Mouse (Mus musculus) left cerebral cortex, adult 9 months (tissue): ENCODE results near the gene Med16.

ENCODE experiments used
- DNase-seq, 2 experiments: peaks; one replicate each; pipeline ENCODE4 v3.0.0; 2022; ENCODE audit warnings: low spot score in 2 of 2

Med16 gene

GRCm38 (mm10) chr10:79933145-79933679 is 24.5 kb upstream of the Med16 start:
- DNase-seq, result no peak

DNA sequence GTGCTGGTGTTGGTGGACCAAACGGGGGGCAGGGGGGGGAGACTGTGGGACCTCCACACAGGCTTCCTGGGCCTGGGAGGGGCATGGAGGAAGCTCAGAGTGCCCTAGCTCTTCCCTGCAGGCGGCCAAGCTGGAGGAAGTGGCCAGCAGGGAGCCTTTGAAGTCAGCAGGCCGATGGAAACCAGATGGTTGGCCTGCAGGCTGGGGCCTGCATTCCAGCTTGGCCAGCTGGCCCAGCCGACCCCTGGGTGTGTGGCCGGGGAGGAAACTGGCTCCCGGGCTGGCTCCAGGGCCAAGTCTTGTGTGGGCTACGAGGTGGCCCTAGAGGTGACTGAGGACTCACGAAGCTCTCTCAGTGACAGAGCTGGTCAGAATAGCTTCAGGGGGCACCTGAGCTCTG is 24.0 kb upstream of the Med16 start:
- DNase-seq, result no peak

DNA sequence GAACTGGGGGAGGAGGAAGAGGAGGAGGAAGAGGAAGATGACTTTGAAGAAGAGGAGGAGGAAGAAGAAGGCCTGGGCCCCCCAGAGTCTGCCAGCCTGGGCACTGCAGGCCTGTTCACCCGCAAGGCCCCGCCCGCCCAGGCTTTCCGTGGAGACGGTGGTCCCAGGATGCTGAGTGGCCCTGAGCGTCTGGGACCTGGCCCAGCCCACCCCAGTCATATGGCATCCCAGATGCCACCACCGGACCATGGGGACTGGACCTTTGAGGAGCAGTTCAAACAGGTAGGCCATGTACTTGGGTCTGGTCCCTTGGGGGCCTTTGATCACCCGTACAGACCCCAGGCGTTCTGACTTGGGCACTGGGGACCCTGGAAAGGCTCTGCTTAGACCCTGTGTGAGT is 23.1 kb upstream of the Med16 start:
- no peak for DNase-seq

- no peak for DNase-seq
Measured at GRCm38 (mm10) chr10:79930826-79931186, 22.1 kb upstream of the Med16 start.

GRCm38 (mm10) chr10:79929967-79930825 is 21.5 kb upstream of the Med16 start:
- no peak for DNase-seq

- DNase-seq, result no peak
Measured at GRCm38 (mm10) chr10:79928907-79929701, 20.4 kb upstream of the Med16 start.

- DNase-seq, result no peak
Measured at GRCm38 (mm10) chr10:79928030-79928694, 19.4 kb upstream of the Med16 start.

DNA sequence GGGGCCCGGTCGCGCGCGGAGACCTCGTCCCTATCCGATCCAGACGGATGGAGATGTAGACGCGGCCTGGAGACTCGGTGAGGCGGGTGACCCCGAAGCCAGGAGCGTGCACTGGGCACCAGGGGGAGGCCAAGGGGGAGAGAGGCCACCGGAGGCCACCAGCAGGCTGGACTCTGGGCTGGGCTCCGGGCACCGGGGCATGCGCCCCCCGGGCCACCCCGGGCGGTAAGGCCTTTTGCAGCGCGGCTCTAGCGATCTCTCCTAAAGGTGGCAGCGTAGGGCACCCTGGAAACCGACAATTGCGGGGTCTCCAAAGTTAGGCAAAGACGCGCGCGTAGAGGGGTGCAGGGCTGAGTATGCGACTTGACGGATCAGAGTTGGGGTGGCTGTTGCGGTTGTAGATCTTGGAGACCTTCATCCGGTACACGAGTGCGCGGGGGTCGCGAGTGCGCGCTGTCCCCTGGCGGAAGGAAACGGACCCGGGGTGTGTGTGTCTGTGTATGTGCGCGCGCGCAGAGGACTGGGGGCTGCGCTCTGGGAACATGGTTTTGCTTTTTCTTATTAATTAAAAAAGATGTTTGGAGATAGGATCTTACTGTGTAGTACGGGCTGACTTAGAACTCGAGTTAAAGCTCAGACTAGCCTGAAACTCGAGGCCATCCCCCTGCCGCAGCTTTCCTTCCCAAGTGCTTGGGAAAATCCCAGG is 18.8 kb upstream of the Med16 start:
- DNase-seq, result no peak

DNA sequence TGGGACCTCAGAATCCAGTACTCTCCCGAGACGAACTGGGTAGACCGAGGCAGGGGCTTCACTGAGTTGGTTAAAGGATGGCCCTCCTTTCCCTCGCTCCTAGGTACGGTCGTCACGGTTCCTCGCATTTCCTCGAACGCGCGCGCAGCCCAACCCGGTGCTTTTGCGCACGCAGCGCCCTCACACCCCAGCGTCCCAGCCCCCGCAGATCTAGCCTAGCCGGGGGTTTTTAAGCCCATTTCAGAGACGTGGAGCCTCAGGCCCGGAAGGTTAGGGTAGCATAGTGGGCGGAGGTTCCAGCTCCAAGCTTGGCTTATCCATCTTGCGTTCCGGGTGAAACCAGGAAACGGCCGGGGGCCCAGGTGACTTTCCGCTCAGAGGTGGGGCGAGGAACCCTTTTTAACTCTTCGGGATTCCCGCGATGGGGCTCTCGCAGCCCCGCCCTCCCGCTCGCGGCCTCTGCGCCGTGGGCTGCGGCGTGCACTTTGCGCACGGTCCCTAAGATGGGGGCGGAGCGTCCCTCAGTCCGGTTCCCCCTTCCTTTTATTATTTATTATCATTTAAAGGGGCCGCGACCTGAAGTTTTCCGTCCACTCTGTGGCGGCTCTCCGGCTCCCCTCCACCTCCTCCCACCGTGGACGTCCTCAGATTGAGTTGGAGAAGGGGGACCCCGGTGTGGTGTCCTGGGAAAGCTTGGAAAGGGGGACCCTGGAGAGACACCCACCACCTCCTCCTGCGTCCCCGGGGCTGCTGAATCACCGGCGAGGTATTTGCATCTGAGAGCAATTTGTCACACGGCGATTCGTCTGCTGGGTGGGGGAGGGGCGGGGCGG is 18.0 kb upstream of the Med16 start, which contains the start of gene Arid3a:
Gene Arid3a, plus strand, starts transcription at position 553 of the 833 bp plus-strand sequence.
- DNase-seq, result peak; percentile 73 to 87

DNA sequence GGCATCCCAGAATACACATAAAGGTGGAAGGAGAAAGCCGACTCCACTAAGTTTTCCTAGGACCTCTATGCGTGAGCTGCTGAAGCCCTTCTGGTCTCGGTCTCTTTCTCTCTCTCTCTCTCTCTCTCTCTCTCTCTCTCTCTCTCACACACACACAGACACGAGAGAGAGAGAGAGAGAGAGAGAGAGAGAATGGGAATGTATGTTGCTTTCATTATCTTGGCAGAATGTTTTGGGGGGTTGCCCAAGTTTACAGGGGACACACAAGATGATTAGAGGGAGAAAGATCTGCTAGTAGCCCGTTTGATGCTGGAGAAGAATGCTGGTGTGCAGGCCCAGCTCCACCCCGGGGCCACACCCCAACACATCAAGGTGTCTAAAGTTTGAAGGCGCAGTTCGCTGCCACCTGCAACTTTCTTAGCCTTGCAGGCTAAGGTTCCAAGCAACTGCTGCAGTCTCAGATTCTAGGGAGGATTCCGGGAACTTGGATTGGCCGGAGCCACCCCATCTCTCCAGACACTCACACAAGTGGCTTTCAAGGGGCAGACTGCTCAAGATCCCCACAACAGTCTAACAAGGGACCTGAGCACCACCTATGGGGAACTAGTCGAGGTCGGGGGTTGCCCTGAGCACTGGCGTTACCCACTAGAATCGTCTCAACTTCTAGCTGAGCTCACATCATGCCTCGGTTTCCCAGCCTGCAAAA is 17.2 kb upstream of the Med16 start:
- no peak for DNase-seq

- peak; percentile 74 to 97 for DNase-seq
Measured at GRCm38 (mm10) chr10:79924998-79925784, 16.5 kb upstream of the Med16 start.

- DNase-seq, result no peak
Measured at GRCm38 (mm10) chr10:79921572-79921971, 12.8 kb upstream of the Med16 start.

DNA sequence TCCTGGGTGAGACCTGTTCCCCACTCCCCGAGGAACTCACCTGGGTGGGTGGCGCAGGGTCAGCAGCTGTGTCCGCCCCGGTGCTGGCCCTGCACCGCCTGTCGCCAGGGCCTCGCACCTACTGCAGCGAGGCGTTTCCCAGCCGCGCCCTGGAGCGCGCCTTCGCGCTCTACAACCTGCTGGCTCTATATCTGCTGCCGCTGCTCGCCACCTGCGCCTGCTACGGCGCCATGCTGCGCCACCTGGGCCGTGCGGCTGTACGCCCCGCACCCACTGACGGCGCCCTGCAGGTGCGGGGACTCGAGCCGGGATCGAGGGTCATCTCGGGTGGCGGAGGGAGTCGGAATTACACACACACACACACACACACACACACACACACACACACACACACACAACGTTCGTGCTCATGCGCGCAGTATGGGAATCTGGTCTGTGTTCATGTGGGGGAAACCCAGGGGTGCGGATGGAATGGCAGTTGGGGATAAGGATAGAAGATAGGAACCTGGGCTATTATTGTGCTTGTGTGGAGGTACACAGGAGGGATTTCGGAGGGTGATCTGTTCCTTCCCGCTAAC is 12.3 kb upstream of the Med16 start, which contains the start of gene R3hdm4:
Gene R3hdm4, minus strand, starts transcription at position 251 of the 578 bp plus-strand sequence.
- DNase-seq, result no peak

GRCm38 (mm10) chr10:79920056-79920890 is 11.6 kb upstream of the Med16 start:
- no peak for DNase-seq

- DNase-seq, result no peak
Measured at GRCm38 (mm10) chr10:79919251-79919849, 10.6 kb upstream of the Med16 start.

- no peak for DNase-seq
Measured at GRCm38 (mm10) chr10:79918231-79919078, 9.7 kb upstream of the Med16 start.
